Mouse (Mus musculus) layer of hippocampus, adult 6 months (tissue): ENCODE measurements around the gene Ptger3. TPM values are rescaled to one million over a fixed set of nuclear protein-coding genes. Genes with fewer than 3 reads are reported as not detected.

Experiments used
- long read RNA-seq, 2 experiments: library from polyadenylated mRNA; unstranded; transcript quantifications; one replicate each; pipeline ENCODE4 v2.0.0; 2019 to 2020
- microRNA-seq: library from miRNA; unstranded; fragments of <30 nt; microRNA quantifications from one replicate; pipeline ENCODE4 v1.2.0, GENCODE M21; 2020
- polyA plus RNA-seq: library from polyadenylated mRNA; unstranded; fragments of <200 nt; fragmentation: Nextera tagmentation; gene quantifications from 2 replicates; pipeline ENCODE4 v1.2.3, GENCODE M21; 2021

The Ptger3 gene
- 0.63 and 2.3 TPM in 2 replicates for polyA plus RNA-seq
- long read RNA-seq, experiment 1, transcript Ptger3-202 (4 exons, 2,097 nt) = major isoform, 5 of 10 reads
- long read RNA-seq, experiment 1, partial matches to known transcripts = 1 of 10 reads
- long read RNA-seq, experiment 1, other reads (novel, unspliced or antisense) = 2 of 10 reads
- long read RNA-seq, experiment 2, partial matches to known transcripts = 0 of 6 reads
- long read RNA-seq, experiment 2, other reads (novel, unspliced or antisense) = 3 of 6 reads

GRCm38 (mm10) chr3:157566725-157567565 lies at the start of gene Ptger3:
Ptger3 (plus strand) TSS chr3:157566892.

DNA sequence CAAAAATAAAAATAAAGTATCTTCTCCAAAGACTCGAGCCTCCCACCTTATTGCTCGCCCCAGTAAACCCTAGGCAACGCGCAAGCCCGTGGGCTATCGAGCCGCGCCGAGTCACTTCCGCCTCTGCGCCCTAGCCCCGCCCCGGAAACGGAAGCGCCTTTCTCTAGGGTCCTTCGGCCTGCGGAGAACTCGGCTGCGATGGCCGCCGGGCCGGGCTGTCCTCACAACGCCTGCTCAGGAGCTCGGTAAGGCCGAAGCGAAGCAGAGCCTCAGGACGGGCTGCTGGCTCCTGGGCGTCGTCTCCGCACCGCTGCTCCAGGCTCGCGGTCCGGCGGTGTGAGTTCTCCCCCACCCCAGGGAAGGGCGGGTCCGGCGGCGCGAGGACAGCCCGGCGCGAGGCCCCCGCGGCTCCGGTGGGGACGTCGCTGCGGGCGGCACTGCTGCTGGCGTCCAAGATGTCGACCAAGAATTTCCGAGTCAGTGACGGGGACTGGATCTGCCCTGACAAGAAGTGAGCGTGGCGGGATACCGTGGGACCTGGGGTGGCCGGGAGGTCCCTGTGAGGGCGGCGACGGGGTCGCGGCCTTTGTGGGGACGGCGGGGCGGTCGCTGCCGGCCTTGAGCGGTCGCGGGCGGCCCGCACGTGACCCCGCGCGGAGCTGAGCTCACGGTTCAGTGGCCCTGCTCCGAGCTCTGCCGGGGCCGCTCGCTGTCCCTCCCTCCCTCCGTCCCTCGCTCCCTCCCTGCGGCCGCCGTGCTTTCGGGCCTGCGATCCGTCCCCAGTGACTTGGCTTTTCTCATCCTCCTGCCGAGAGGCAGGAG lies 32.5 kb upstream of the Ptger3 start, which contains the start of gene Zranb2:
Gene Zranb2 (plus strand): TSS at position 197 of the 822 bp plus-strand sequence.

Small RNAs within 50 kb of the gene (microRNA-seq; reads per million reads assigned to microRNA genes)
- 112 reads per million, percentile 60 among the genes with 10 or more reads in this experiment for gene Mir186

Other genes with a start within 250 kb of the Ptger3 start
- gene Zranb2, start 32.7 kb upstream of the Ptger3 start, polyA plus RNA-seq = 114 and 121 TPM in 2 replicates